Mouse (Mus musculus) gastrocnemius, adult 2 months (tissue): ENCODE measurements at regions not wholly inside any gene's neighbourhood (a gene's known extent, or its start where the extent isn't known, plus 50 kb on each side); places are given as distances from the start of the nearest gene placed in this dataset.

Experiments used
- DNase-seq: peaks from one replicate; pipeline ENCODE4 v3.0.0; 2022
- H3K27ac ChIP-seq: fragments of 200-600 bp; 2 replicates; pipeline ENCODE4 v1.8.1; 2022; ENCODE audit warnings: mild to moderate bottlenecking
- H3K4me3 ChIP-seq: fragments of 200-600 bp; 2 replicates; pipeline ENCODE4 v1.8.1; 2022; ENCODE audit warnings: mild to moderate bottlenecking, moderate library complexity
- CTCF ChIP-seq: fragments of 200-600 bp; IDR thresholded peaks from 2 replicates; pipeline ENCODE4 v1.8.1; 2022; ENCODE audit warnings: antibody characterized with exemption, mild to moderate bottlenecking, moderate library complexity
- intact Hi-C: fragments of 180-260 bp; cut with DNase I; formaldehyde crosslinking; loops from one replicate; pipeline ENCODE4 v1.15.1; 2025

DNA sequence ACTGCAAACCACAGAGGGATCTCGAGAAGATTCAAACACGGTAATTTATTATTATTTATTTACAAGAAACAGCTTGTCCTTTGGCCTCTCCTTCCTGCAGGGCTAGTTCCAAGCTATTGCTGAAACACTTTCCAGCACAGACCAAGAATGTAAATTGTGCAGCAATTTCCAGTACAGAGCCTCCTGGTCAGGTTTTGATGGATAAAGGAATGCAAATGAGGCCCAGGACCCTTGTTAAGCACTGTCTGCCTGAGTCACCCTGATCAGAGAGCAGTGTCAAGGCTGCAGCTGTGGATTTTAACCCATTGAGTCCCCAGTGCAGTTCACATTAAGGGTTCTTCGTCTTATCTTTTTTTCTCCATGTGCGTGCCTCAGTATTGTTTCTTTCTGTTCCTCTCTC, 142.3 kb upstream of the Zkscan2 start:
- no peak overlapping the region for H3K27ac ChIP-seq
- H3K4me3 ChIP-seq = no peak overlapping the region
- intact Hi-C loops = no loop called here
- no peak for DNase-seq
- no peak for TF ChIP-seq CTCF

DNA sequence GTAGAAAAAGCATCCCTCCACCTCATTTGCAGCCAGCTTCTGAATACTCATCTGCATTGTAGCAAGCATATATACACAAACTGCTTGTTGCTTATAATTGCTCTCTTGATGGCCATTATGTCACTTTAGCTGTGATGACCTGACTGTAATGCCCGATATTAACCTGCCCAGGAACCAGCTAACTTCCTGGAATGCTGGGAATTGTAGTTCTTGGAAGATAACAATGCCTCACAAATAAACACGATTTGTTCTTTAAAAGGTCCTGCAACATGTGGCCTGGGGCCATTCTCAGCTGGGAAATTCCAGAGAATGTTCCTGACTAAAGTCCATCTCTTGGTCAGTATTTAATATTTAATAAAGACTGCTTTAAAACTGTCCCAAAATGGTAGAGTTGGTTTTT, 143.2 kb upstream of the Zkscan2 start:
- H3K27ac ChIP-seq = no peak overlapping the region
- intact Hi-C loops = no loop called here
- DNase-seq = no peak
- H3K4me3 ChIP-seq = no peak overlapping the region
- no peak for TF ChIP-seq CTCF

DNA sequence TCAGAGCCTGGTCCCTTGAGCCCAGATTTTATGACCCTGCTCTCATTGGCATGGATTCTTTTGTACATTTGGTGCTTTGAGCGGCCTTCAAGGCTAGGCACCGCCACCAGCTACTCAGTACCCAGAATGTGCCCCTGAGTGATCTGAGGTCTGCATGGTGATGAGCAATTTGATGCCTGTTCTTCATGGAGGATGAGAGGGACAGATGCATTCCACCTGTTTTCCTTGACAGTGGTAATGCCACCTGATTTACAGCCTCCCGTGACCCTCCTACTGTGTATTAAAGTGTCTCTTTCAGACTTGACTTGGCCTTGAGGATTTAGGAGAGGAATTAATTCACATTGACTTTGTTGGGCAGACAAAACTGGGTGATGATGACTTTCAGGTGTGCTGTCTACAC, 145.3 kb upstream of the Zkscan2 start:
- H3K4me3 ChIP-seq = no peak overlapping the region
- intact Hi-C loops = no loop called here
- H3K27ac ChIP-seq = no peak overlapping the region
- DNase-seq = no peak
- no peak for TF ChIP-seq CTCF

DNA sequence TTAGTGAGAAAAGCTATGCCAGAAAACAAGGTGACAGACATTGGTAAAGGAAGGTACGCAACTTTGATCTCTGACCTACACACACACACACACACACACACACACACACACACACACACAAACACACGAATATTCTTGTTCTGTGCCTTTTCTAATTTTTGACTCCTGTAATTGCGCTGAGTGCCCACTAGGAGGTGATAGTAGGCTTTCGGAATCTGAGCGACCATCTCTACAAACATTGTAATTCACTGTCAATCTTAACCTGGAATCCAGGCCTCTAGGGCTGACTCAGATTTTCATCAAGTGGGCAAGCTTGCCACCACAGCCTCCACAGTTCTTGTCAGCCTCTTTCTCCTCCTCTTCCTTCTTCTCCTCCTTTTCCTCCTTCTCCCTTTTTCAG, 165.2 kb upstream of the Zkscan2 start:
- Histone ChIP-seq H3K27ac (no peak overlapping the region), H3K4me3 (no peak overlapping the region)
- TF ChIP-seq CTCF = no peak
- DNase-seq = no peak
- intact Hi-C loops = no loop called here

DNA sequence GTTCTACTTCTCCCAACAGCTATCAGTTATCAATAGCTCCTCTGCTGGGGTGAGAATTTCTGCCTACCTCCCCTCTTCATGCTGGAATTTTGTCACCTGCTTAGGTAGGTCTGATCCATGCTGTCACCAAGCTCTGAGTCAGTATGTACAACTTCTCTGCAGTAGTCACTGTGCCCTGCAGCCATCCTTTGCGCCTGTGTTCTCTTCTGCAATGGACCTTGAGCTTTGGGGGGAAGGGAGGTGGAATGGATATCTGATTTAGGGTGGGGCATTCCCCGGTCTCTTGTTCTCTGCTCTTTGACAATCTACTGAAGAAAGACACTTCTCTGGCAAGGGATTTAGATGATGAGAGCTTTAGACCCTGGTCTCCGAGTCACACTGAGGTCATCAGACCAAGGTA, 184.5 kb upstream of the Zkscan2 start:
- DNase-seq = no peak
- no peak overlapping the region for H3K4me3 ChIP-seq
- intact Hi-C loops = no loop called here
- H3K27ac ChIP-seq = no peak overlapping the region
- no peak for TF ChIP-seq CTCF

DNA sequence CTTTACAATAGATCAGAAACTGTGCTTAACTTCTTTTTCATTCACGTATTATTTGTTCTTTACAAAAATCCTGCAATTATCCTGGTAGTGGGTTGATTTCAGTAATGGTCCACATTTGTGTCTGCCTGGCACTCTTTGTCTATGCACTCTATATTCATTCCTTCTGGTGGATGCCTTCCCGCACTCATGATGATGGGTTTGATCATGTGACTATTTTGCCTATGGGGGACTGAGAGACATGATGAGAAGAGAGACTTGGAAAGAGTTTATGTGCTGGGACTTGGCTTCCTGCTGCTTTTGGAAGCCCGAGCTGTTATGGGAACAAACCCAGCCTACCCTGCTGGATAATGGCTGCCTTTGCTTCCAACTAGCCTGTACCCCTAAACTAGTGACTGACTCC, 186.3 kb upstream of the Zkscan2 start:
- TF ChIP-seq CTCF = no peak
- Histone ChIP-seq H3K4me3 (no peak overlapping the region), H3K27ac (no peak overlapping the region)
- no peak for DNase-seq
- intact Hi-C loops = no loop called here

DNA sequence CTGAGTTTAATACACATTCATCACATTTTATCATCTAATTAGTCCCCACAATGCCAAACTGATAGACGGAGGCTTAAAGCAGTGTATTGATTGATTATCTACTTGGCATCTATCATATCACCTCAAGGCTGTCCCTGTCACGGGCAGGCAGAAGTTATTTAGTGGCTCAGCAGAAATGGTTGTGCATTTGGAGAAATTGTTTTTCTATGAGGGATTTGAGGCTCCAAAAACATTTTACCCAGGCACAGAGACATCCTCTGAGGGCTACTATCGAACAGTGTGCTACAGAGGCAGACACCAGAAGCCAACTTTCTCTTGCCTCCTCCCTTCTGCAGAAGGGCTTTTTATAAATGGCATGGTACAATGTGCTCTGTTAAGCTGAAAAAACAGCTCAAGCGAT, 230.8 kb upstream of the Zkscan2 start:
- Histone ChIP-seq H3K4me3 (no peak overlapping the region), H3K27ac (no peak overlapping the region)
- DNase-seq = no peak
- intact Hi-C loops = no loop called here
- TF ChIP-seq CTCF = no peak

DNA sequence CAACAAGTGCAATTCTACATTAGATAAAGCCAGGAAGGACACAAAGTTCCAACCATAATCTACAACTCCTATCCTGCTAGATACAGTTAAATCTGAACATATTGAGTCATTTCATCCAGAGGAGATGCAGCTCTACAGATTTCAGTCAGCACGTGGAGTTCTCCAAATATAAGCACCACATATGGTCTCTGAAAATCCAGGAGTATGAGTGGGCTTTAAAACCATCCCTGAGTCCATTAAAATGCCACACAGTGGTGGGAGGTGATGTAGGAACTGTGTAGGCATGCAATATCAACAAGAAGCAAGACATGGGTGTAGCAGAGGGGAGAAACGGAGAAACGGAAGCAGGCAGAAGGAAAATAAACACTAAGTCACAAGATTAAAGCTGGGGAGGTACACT, 232.8 kb upstream of the Zkscan2 start:
- intact Hi-C loops = no loop called here
- Histone ChIP-seq H3K4me3 (no peak overlapping the region), H3K27ac (no peak overlapping the region)
- no peak for TF ChIP-seq CTCF
- DNase-seq = no peak

DNA sequence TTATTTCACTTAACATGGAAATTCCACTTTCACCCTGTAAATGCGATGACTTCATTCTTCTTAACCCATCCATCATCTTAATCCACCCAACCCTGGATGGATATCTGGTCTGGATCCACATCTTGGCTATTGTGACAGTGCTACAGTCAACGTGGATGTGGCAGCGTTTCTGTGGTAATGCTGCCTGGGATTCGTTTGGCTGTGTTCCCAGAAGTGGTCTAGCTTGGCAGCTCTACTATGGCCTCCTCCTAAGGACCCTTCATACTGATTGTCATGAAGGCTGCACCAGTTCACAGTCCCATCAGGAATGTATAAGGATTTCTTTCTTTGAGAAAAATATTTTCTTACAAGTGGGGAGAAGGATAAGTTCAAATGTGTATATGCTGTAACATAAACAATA, 234.7 kb upstream of the Hs3st4 start:
- DNase-seq = no peak
- intact Hi-C loops = no loop called here

DNA sequence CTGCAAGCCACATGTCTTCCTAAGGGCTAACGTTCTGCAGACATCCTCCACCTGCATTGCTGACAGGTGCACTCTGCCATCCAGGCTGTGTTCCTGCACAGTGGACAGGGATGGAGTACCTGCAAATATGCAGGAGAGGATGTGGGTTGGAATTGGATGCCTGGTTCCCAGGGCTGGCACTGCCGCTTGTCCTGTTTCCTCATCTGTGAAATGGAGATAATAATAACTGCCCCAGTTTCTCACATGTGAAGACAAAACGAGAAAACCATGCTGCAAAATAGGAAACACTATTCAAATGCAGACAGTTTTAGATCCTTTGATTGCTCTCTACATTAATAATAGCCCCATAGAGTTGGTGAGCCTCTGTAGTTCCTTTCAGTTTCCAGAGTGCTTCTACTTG, 229.4 kb upstream of the Hs3st4 start:
- intact Hi-C loops = no loop called here
- Histone ChIP-seq H3K4me3 (no peak overlapping the region), H3K27ac (no peak overlapping the region)
- no peak for TF ChIP-seq CTCF
- DNase-seq = no peak

More for the DNA sequence above, 234.7 kb upstream of the Hs3st4 start:
- no peak overlapping the region for H3K4me3 ChIP-seq
- no peak overlapping the region for H3K27ac ChIP-seq
- TF ChIP-seq CTCF = no peak

DNA sequence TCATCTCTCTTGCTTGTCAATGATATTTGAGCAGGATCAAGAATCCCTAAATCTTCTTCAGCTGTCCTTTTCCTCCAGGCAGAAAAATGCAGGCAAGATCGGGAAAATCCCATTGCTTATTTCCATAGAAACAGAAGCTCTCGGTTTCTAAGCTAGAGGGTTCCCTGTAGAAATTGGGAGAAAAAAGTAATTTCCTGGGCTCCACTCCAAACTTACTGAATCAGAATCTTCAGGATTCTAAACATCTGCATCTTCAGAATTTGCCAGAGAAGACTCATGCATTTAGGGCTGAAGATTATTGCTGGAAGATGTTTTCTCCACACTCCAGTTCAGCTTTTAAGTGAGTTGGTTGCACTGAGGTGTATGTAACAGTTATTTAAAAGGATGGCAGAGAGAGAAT, 187.6 kb upstream of the Hs3st4 start:
- no peak overlapping the region for H3K4me3 ChIP-seq
- no peak for TF ChIP-seq CTCF
- no peak overlapping the region for H3K27ac ChIP-seq
- DNase-seq = no peak
- intact Hi-C loops = no loop called here

DNA sequence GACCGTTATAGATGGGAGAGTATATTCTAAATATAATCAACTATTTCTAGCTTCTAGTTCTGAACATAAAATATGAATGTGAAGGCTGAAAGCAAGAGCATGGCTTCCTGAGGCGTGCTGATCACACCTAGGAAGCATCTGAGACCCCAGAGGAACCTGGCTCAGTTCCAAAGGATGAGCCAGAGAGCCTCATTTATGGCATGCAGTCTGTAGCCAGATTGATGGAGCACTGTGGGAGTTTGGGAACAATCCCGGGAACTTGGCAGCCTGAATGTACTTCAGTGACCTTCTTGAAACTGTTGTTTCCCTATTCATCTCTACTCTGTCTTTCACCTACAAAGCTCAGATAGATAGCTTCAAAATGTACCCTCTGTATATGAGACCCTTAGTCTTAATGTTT, 186.6 kb upstream of the Hs3st4 start:
- TF ChIP-seq CTCF = no peak
- Histone ChIP-seq H3K27ac (no peak overlapping the region), H3K4me3 (no peak overlapping the region)
- intact Hi-C loops = no loop called here
- DNase-seq = no peak

DNA sequence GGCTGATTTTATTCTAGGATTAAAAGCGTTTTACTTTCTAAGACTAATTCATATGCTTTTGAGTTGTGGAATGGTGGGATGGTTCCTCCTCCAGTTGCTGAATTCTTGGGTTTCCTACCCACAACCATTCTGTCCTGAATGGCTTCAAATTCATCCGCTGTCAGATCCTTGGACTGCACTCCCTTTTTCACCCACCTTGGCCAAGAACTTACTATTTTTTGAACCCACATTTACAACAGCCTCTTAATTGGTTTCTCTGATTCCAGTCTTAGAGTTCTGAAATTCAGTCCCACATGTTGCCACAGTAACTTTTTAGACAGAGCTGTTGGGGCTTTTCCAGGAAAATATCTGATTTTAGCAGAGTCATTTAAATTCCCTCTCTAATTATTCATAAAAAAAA, 177.0 kb upstream of the Hs3st4 start:
- Histone ChIP-seq H3K4me3 (no peak overlapping the region), H3K27ac (no peak overlapping the region)
- intact Hi-C loops = no loop called here
- DNase-seq = no peak
- TF ChIP-seq CTCF = no peak

DNA sequence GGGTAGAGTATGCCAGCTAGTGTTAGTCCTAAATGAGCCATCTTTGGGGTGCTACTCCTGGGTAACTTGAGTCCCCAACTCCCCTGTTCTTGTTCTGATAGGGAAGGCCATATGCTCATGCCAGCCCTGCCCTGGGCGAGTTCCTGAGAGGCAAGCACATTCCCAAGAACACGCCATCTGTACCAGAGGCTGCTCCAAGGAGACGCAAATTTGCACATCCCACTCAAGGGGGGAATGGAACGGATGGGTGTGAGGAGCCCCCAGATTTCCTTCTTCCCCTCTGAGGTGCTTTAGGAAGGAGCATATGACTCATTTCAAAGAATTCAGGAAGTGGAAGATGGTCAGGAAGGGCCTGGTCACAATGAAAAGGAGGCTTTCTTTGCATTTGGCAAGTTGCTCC, 158.7 kb upstream of the Hs3st4 start:
- intact Hi-C loops = no loop called here
- no peak for TF ChIP-seq CTCF
- DNase-seq = no peak
- H3K4me3 ChIP-seq = no peak overlapping the region
- no peak overlapping the region for H3K27ac ChIP-seq

DNA sequence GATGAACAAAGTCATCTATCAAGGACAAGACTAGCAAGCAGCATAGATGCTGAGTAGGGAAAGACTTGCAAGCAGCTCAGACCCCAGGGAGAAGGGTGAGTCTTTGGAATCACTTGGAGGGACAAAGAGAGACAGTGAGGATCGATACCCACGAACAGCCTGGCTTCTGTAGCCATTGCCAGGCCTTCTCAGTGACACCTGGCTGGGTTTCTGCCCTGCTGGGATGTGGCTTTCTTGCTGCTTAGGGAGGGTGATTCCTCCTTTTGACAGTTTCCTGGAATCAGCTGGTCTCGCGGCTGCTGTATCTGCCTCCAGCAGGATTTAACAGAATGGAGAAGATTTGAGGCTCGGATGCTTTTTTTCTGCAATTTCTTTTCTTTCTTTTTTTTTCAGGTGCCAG, 156.3 kb upstream of the Hs3st4 start:
- Histone ChIP-seq H3K27ac (no peak overlapping the region), H3K4me3 (no peak overlapping the region)
- intact Hi-C loops = no loop called here
- no peak for TF ChIP-seq CTCF
- no peak for DNase-seq
